ENCODE assay signal across 8 mouse cellular contexts in genomic region chr1:91413030-91413506, GRCm38 (mm10). TPM values are rescaled to one million over a fixed set of nuclear protein-coding genes. Genes with fewer than 3 reads are reported as not detected.
DNase-seq lines count a peak whose midpoint lies in the region; ATAC-seq lines count a peak whose summit lies in the region.

No protein-coding gene starts in this region.

- no peaks in the 10 kb centered on the region; the same call in 1 of the 2 replicates for H3K36me3 ChIP-seq in embryonic facial prominence, embryonic 11.5 days (replicated peaks; ENCODE audit: control insufficient read depth, insufficient read depth, low read depth, low read length)
- H3K36me3 ChIP-seq in limb, embryonic 10.5 days, result peaks cover 10% of the 10 kb centered on the region
- no peaks in the 10 kb centered on the region for H3K36me3 ChIP-seq in midbrain, embryonic 12.5 days

- peak; percentile 87 for DNase-seq in 3134 (ENCODE audit: extremely low read depth, insufficient read length, low spot score)
- DNase-seq in adrenal gland, postnatal 25 days, result peak; percentile 95
- peak; percentile 98 for DNase-seq in embryonic facial prominence, embryonic 11.5 days (ENCODE audit: low spot score)
- peak; percentile 100 for DNase-seq in heart, adult 11 months
- DNase-seq in kidney, adult 11 months, result peak; percentile 98
- DNase-seq in limb, embryonic 10.5 days (ENCODE audit: low spot score), result peak; percentile 93
- peak; percentile 96 for DNase-seq in skeletal muscle tissue, adult 2 months (ENCODE audit: low read depth, low spot score)

- WGBS in embryonic facial prominence, embryonic 11.5 days, result under 1% methylated on average over 34 of the region's 34 CpGs
- 0% methylated on average over 34 of the region's 34 CpGs for WGBS in limb, embryonic 10.5 days
- under 1% methylated on average over 34 of the region's 34 CpGs for WGBS in midbrain, embryonic 12.5 days

- peak overlapping the region; percentile 63 for H3K27ac ChIP-seq in embryonic facial prominence, embryonic 11.5 days (replicated peaks; ENCODE audit: low read depth, low read length)
- peak overlapping the region; percentile 95 for H3K27ac ChIP-seq in limb, embryonic 10.5 days
- peak overlapping the region; percentile 99 for H3K27ac ChIP-seq in midbrain, embryonic 12.5 days (replicated peaks)

- H3K9ac ChIP-seq in embryonic facial prominence, embryonic 11.5 days (replicated peaks; ENCODE audit: low read length), result peak overlapping the region; percentile 84
- peak overlapping the region; percentile 93 for H3K9ac ChIP-seq in midbrain, embryonic 12.5 days (replicated peaks)

- peak overlapping the region; percentile 80 for H3K4me3 ChIP-seq in embryonic facial prominence, embryonic 11.5 days (ENCODE audit: low read depth, low read length)
- H3K4me3 ChIP-seq in limb, embryonic 10.5 days, result peak overlapping the region; percentile 68
- peak overlapping the region; percentile 82 for H3K4me3 ChIP-seq in midbrain, embryonic 12.5 days

- no peaks in the 10 kb centered on the region for H3K27me3 ChIP-seq in embryonic facial prominence, embryonic 11.5 days (ENCODE audit: control insufficient read depth, insufficient read depth, low read length)
- H3K27me3 ChIP-seq in limb, embryonic 10.5 days (ENCODE audit: low read depth, poor library complexity, severe bottlenecking), result peaks cover 10% of the 10 kb centered on the region; the same call in 1 of the 2 replicates
- H3K27me3 ChIP-seq in midbrain, embryonic 12.5 days, result no peaks in the 10 kb centered on the region

- H3K4me1 ChIP-seq in embryonic facial prominence, embryonic 11.5 days (ENCODE audit: control insufficient read depth, insufficient read depth, low read length), result peaks cover 4% of the 10 kb centered on the region; the same call in 1 of the 2 replicates
- H3K4me1 ChIP-seq in limb, embryonic 10.5 days, result peaks cover 53% of the 10 kb centered on the region
- peaks cover 50% of the 10 kb centered on the region for H3K4me1 ChIP-seq in midbrain, embryonic 12.5 days

- no peaks in the 10 kb centered on the region for H3K9me3 ChIP-seq in embryonic facial prominence, embryonic 11.5 days (replicated peaks; ENCODE audit: control insufficient read depth, low read length)
- H3K9me3 ChIP-seq in limb, embryonic 10.5 days (replicated peaks), result no peaks in the 10 kb centered on the region
- no peaks in the 10 kb centered on the region for H3K9me3 ChIP-seq in midbrain, embryonic 12.5 days

- peak overlapping the region; percentile 95 for H3K4me2 ChIP-seq in embryonic facial prominence, embryonic 11.5 days (ENCODE audit: low read depth, low read length)
- H3K4me2 ChIP-seq in midbrain, embryonic 12.5 days (replicated peaks), result peak overlapping the region; percentile 88

- peak; percentile 91 for ATAC-seq in embryonic facial prominence, embryonic 11.5 days (replicated peaks; ENCODE audit: insufficient number of reproducible peaks, low FRiP score, low TSS enrichment, low read depth)
- peak; percentile 89 for ATAC-seq in midbrain, embryonic 12.5 days (ENCODE audit: low FRiP score, low read depth)

RNA-seq across cellular contexts. Expression of gene Hes6, which starts 0.8 kb away (rescaled TPM):
- total RNA-seq in adrenal gland, postnatal 25 days (2021), result 160 and 211 TPM in 2 replicates
- 112 and 126 TPM in 2 replicates for polyA plus RNA-seq in embryonic facial prominence, embryonic 11.5 days (2014; fragmentation: Nextera tagmentation; extraction: Ambion mirVana)
- 86.2 and 111 TPM in 2 replicates for polyA plus RNA-seq in limb, embryonic 10.5 days (2016; fragmentation: Nextera tagmentation; extraction: Ambion mirVana)
- 432 and 455 TPM in 2 replicates for polyA plus RNA-seq in midbrain, embryonic 12.5 days (2016; fragmentation: Nextera tagmentation; extraction: Ambion mirVana)

RNA-seq across cellular contexts. Expression of gene Ilkap, which starts 14.5 kb away (rescaled TPM):
- 108 and 115 TPM in 2 replicates for total RNA-seq in adrenal gland, postnatal 25 days (2021)
- 178 and 193 TPM in 2 replicates for polyA plus RNA-seq in embryonic facial prominence, embryonic 11.5 days (2014; fragmentation: Nextera tagmentation; extraction: Ambion mirVana)
- polyA plus RNA-seq in limb, embryonic 10.5 days (2016; fragmentation: Nextera tagmentation; extraction: Ambion mirVana), result 185 and 190 TPM in 2 replicates
- 153 and 155 TPM in 2 replicates for polyA plus RNA-seq in midbrain, embryonic 12.5 days (2016; fragmentation: Nextera tagmentation; extraction: Ambion mirVana)

RNA-seq across cellular contexts. Expression of gene Per2, which starts 46.1 kb away (rescaled TPM):
- total RNA-seq in adrenal gland, postnatal 25 days (2021), result 37.4 and 37.5 TPM in 2 replicates
- polyA plus RNA-seq in embryonic facial prominence, embryonic 11.5 days (2014; fragmentation: Nextera tagmentation; extraction: Ambion mirVana), result 0.97 and 1.2 TPM in 2 replicates
- 1.8 and 2.4 TPM in 2 replicates for polyA plus RNA-seq in limb, embryonic 10.5 days (2016; fragmentation: Nextera tagmentation; extraction: Ambion mirVana)
- polyA plus RNA-seq in midbrain, embryonic 12.5 days (2016; fragmentation: Nextera tagmentation; extraction: Ambion mirVana), result 3.2 TPM in 2 replicates

RNA-seq across cellular contexts. Expression of gene Erfe, which starts 46.8 kb away (rescaled TPM):
- 2.7 and 5.9 TPM in 2 replicates for total RNA-seq in adrenal gland, postnatal 25 days (2021)
- polyA plus RNA-seq in embryonic facial prominence, embryonic 11.5 days (2014; fragmentation: Nextera tagmentation; extraction: Ambion mirVana), result 1.3 and 2.0 TPM in 2 replicates
- 1.4 and 1.8 TPM in 2 replicates for polyA plus RNA-seq in limb, embryonic 10.5 days (2016; fragmentation: Nextera tagmentation; extraction: Ambion mirVana)
- 0.48 and 0.59 TPM in 2 replicates for polyA plus RNA-seq in midbrain, embryonic 12.5 days (2016; fragmentation: Nextera tagmentation; extraction: Ambion mirVana)

Comparison
In these comparisons a context has a peak if more than half of its experiments do, and no peak if none do; other contexts are left out.
1. Peak in every context shown above with its lines: DNase-seq, ATAC-seq, H3K4me3 ChIP-seq and H3K27ac ChIP-seq.